Mouse (Mus musculus) naive thymus-derived CD4-positive, alpha-beta T cell, adult 2 months (primary cell): ENCODE measurements around the gene Btbd9.
"Not testable (repeated sequence)": the region's sequence is repeated elsewhere in the genome, so short reads cannot be mapped to it uniquely, and the experiment has no call there.

Source experiments
- DNase-seq: peaks from one replicate; pipeline ENCODE4 v3.0.0-alpha.2; 2011; ENCODE audit warnings: low read depth

The Btbd9 gene

DNA sequence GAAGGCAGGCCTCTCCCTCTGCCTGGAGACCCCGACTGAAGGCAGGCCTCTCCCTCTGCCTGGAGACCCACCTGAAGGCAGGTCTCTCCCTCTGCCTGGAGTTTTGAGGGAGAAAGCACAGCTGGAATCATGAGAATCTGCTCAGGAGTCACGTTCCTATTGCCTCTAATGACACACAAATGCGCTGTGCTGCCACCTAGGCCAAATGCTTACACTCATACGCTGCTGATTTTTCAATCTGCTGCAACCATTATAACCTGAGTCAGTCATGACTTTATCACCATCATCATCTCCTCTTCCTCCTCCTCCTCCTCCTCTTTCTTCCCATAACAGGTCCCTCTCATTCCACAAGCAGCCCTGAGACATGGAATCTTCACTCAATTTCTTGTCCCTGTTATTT lies 64.3 kb downstream of the Btbd9 start:
- no peak for DNase-seq

DNA sequence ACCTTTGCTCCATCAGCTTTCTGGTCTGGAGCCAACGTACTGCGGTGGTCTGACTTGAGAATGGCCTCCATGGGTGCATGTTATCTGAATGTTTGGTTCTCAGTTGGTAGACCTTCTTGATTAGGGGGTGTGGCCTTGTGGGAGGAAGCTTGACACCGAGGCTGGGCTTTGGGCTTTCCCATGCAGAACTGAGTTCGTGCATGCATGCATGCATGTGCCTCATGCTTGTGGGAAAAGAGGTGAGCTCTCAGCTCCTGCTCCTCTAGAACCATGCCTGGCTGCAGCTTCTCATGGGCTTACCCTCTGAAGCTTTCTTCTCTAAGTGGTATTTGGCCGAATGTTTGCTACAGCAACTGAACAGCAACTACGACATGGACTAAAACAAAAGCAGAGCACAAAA lies 64.9 kb downstream of the Btbd9 start:
- no peak for DNase-seq

DNA sequence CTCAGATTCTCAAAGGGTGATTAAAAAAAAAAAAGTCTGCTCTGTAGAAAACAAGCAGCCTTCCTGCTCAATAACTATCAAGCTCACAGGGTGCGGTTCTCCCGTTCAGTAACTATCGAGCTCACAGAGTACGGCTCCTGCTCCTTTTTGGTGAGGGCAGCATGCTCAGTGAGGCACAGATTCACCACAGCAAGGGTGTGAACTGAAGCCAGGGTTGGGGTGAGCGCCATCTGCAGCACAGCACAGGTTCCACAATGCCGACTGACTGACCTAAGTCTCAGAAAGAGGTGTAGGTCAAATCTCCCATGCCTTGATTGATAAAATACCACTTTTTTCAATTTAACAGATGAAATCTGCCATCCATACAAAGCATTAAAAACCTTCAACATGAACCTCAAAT lies 66.1 kb downstream of the Btbd9 start:
- no peak for DNase-seq

- DNase-seq: no peak
Measured at GRCm38 (mm10) chr17:30509646-30510045, 66.6 kb downstream of the Btbd9 start.

DNA sequence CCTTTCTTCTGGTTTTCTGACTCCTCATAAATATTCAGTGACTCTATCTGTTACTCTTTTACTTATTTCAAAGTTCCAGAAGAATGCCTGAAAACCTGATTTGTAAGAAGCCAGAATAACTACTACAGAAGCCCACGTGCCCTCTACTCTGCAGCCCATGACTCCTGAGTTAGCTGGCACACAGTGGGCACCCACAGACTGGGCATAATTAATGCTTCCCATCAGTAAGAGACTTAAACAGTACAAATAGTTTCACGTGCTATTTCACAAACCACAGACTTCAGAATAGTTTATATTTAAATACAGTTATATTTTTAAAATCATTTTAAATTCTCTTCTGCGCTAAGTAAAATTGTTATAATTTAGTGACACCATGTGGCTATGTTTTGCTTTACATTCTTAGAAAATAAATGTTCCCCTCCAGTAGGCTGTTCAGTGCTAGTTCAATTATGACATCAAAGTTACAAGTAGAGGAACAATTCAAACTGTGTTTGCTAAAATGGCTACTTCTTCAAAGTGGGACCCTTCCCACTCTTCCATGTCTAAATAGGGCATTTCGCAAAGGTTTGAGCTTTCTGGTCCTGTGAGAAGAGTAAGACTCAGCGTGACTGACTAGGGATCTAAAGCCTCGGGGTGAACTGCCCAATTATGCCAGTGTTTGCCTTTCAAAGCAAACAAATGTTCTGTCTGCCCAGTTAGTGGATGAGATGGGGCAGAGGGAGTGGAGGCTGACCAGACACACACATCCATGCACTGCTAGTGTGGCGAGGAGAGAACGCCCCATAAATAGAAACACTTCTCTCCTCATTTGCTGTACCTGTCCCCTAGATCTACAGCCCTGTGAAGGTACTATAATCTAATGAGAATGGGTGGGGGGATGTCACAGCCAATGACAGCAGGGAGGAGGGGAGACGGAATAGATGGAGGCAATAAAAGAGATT lies 68.4 kb downstream of the Btbd9 start:
- no peak for DNase-seq

- no peak for DNase-seq
Measured at GRCm38 (mm10) chr17:30506916-30507315, 69.4 kb downstream of the Btbd9 start.

- not testable (repeated sequence) for DNase-seq
Measured at GRCm38 (mm10) chr17:30499541-30499940, 76.7 kb downstream of the Btbd9 start.

DNA sequence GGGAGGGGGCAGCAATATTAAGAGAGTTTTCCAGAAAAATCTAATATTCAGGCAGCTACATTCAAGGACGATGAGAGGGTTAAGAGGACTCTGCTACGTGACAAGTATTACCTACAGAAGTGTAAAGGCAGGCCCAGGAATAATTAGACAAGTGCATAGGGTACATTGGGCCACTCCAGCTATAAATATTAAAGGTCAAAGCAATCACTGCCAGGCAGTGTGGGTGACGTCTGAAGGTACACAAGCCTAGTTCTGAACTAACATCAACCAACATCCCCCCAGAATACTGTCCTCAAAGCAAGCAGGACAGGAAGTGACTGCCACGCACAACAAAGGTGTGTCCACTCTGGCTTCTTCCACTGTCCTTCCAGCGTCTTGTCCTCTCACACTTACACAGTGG lies 77.5 kb downstream of the Btbd9 start:
- DNase-seq: no peak

DNA sequence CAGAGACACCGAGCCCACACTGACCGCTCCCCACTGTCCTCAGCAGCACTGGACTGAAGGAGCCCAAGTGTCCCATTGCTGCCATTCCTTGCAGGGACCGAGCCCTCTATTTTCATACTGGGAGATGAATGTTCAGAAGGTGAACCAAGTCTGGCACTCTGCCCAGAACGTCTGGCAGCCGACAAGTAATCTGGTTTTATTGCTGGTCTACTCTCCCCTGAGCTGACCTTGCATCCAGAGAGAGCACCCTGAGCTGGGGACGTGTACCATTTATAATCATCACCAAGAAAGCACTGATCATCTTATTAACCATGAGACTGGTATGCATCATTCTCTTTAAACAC lies 77.9 kb downstream of the Btbd9 start:
- no peak for DNase-seq

DNA sequence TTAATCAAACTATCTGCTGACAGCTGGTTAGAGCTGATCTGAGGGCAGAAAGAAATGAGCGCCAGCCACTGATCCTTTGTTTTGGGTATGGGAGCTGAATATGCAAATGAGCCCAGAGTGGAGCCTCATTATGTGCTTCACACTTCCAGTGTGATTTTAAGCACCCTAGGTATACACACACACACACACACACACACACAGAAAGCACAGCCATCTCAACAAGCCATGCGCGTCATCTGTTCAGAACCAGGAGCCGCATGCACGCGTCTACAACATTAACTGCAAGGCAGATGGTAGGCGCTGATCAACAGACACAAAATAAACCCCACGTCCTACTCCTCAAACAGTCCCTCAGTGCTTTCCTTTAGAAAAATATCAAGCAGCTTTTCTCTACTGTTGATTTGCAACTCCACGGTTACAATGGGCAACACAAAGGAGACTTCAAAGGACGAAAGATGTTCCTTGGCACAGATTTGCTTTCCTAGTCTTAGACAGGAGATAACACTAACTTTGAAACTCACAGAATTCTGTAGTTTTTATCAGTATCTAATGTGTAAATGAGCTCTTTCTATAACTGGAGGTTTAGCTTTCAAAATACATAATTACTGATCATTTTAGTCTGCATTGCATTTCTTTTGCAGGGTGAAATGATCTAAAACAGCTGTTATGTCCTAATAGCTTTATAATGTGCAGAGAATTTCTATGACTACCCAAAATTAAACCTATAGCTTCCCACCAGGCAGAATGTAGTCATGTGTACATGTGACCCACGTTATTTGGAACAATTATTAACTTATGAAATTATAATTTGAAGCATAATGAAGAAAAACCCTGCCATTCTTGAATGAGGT lies 78.5 kb downstream of the Btbd9 start:
- DNase-seq: no peak

DNA sequence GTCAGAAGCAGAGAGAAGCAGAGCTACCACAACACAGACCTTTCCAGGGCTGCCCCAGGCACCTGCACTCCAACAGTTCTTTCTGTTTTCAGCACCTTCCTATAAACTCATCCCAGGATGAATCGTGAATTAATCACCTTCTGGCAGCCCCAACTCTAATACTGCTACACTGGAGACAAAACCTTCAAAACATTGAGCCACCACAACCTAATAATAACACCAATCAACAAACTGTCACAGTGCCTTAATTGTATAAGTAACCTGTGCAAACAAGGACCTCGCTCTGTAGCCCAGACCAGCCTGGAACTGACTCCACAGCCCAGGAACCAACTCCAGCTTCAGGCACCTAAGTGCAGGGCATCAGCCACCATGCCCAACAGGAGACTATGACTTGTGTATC lies 80.7 kb downstream of the Btbd9 start:
- DNase-seq: no peak

- no peak for DNase-seq
Measured at GRCm38 (mm10) chr17:30495154-30495553, 81.1 kb downstream of the Btbd9 start.

- no peak for DNase-seq
Measured at GRCm38 (mm10) chr17:30493481-30493880, 82.8 kb downstream of the Btbd9 start.

DNA sequence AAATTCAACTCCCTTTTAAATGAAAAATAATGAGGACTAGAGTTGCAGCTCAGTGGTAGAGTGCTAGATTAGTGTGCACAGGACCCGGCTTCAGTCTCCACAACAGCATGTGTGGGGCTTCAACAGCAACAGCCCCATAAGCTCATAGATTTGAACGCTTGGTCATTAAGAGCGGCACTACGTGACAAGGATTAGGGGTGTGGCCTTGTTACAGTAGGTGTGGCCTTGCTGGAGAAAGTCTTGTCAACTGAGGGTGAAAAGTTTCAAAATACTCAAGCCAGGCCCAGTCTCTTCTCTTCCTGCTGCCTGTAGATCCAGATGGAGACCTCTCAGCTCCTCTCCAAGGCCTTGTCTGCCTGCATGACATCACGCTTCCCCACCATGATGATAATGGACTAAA lies 84.1 kb downstream of the Btbd9 start:
- DNase-seq: no peak

DNA sequence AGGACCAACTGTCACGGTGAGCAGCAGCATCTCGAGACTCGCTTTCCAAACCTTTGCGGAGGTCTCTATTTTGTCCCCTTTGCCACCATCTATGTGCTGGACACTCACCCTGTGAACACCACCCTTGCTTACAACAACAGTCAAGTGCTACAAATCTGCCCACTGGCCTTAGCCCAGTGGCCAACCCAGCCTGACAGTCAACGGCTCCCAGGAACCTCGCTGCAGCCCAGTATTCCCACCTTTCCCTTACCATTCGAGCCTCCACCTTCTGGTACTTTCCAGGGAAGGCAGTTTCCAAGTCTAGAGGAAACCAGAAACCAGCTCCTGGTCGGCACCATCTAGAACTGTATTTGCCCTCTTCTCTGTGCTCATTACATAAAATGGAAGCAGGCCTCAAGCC lies 84.7 kb downstream of the Btbd9 start:
- no peak for DNase-seq

GRCm38 (mm10) chr17:30490601-30491000 lies 85.7 kb downstream of the Btbd9 start:
- no peak for DNase-seq

- DNase-seq: no peak
Measured at GRCm38 (mm10) chr17:30490086-30490485, 86.2 kb downstream of the Btbd9 start.

- DNase-seq: no peak
Measured at GRCm38 (mm10) chr17:30489629-30490028, 86.7 kb downstream of the Btbd9 start.

DNA sequence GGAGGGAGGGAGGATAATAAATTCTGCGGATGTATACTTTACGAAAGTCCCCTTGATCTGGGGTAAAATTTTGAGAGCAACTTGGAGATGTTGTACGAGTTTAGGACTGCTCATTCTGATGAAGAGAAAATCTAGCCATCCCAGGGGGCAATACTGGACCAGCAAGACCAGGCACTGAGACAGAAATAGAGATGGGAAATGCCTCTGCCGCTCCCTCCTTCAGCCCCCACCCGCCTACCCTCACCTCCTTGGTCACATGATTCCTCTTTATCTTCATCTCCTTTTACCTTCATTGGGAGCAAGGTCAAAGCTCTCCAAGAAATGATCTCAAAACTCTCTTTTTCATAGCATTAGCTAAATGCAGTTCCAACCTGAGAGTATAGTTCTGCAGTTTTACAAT lies 88.6 kb downstream of the Btbd9 start:
- no peak for DNase-seq

DNA sequence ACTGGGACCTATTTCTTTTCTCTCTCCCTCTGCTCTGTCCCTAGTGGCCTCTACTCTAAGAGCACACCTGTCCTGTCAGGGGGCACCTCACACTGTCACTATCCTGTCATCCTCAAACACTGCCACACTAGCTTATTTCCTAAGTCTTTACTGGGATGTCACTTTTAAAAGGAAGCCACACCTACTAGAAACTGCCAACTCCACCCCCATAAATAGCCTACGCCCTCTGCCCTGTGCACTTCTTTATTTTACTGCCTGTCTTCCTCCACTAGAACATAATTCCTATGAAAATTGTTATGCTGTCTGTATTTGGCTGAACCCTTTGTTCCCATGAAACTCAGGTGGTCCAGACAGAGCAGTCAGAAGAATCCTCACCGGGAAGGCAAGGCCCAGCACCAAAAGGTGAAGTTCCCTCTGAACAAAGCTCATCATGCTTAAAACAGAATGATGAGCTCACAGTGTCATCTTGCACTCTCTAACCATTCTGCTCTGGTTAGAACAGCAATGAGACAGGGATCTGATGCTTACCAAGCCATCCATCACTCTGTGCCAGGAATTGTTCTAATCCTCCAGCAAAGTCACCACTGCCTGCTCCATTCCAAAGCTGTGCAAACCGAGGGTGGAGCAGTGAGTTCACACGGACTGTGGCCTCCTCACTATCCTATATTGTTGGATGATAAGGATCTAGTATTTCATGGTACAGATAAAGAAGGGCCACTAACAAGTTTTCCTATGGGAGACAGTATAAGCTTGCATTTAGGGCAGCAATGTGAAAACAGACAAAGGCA lies 91.0 kb downstream of the Btbd9 start:
- no peak for DNase-seq

DNA sequence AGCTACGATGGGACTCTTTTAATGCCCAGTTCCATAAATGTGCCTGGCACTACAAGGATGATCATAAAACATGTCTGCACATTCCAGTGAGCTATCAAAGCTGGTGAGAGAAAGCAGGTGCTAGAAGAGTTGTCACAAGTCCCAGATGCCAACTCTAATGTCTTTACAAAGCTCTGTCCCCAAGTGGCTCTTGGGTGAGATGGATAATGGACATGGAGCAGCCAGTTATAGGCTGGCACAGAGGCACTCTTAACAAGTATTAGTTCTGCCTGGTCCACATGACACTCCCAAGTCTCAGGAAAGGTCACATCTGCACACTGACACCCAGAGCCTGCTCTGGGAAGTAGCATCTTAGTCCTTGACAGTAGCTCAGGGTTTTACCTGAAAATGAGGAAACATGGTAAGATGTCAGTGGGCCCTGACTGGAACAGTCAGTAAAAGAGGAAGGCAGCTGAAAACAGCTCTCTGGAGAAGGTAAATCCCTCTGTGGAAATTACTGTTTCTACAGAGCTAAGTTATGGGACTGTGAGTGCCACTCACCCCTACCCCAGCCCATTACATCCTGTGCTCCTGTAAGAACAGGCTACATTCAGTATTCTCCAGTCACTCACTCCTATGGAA lies 91.7 kb downstream of the Btbd9 start:
- no peak for DNase-seq

- no peak for DNase-seq
Measured at GRCm38 (mm10) chr17:30481766-30482165, 94.5 kb downstream of the Btbd9 start.
